Mouse (Mus musculus) cerebellum, adult 2 months (tissue): Measurements from ENCODE around the gene Olfr67.

ENCODE experiments used
- CTCF ChIP-seq: fragments of 200-500 bp; IDR thresholded peaks from 2 replicates; pipeline ENCODE4 v1.5.1; 2011; ENCODE audit warnings: low read depth, mild to moderate bottlenecking, control low read depth, low read length, moderate library complexity, borderline replicate concordance; ENCODE audit not compliant: insufficient read depth
- POLR2A ChIP-seq: fragments of 200-500 bp; IDR thresholded peaks from 2 replicates; pipeline ENCODE4 v1.6.1; 2011; ENCODE audit warnings: low read length, control low read depth, borderline replicate concordance; ENCODE audit not compliant: insufficient read depth

- no peak for TF ChIP-seq POLR2A
- TF ChIP-seq CTCF = no peak
Measured at GRCm38 (mm10) chr7:103840268-103840667, 48.6 kb upstream of the Olfr67 start, which contains the start of gene Hbb-bh2.
